In genomic region chr10:57794018-57794417, GRCm38 (mm10) we compare ENCODE assay signal across 8 mouse cellular contexts. TPM values are rescaled to one million over a fixed set of nuclear protein-coding genes. Genes with fewer than 3 reads are reported as not detected.
A peak's percentile ranks its signal among the peaks of the same experiment; 100 is the strongest.
DNase-seq lines count a peak whose midpoint lies in the region; ATAC-seq and TF ChIP-seq lines count a peak whose summit lies in the region.

Smpdl3a (plus strand) TSS chr10:57794335.

- no peak for TF ChIP-seq CTCF in kidney, postnatal 0 days (IDR thresholded peaks at IDR 0.05; ENCODE audit: low read depth)
- no peak for TF ChIP-seq CTCF in hindbrain, postnatal 0 days (IDR thresholded peaks at IDR 0.05; ENCODE audit: low read depth)

- no peak for DNase-seq in kidney, postnatal 0 days (ENCODE audit: low spot score)
- no peak for DNase-seq in kidney, adult 11 months
- no peak for DNase-seq in adrenal gland, postnatal 14 days
- DNase-seq in gastrocnemius, adult 8-10 months (ENCODE audit: low spot score in 2 of 2), result no peak
- no peak for DNase-seq in hindbrain, postnatal 0 days (ENCODE audit: low spot score)
- no peak for DNase-seq in ovary, postnatal 10 days (ENCODE audit: low spot score)
- DNase-seq in right cerebral cortex, postnatal 10 days (ENCODE audit: low spot score in 2 of 2), result no peak

- peak within 1 kb of the TSS; percentile 87 for H3K4me2 ChIP-seq in kidney, postnatal 0 days (ENCODE audit: low read length)
- H3K4me2 ChIP-seq in hindbrain, postnatal 0 days (ENCODE audit: low read depth, low read length), result peak within 1 kb of the TSS; percentile 95

- H3K27me3 ChIP-seq in kidney, postnatal 0 days (ENCODE audit: insufficient read depth, low read length), result no peaks in the 10 kb centered on the region
- no peaks in the 10 kb centered on the region for H3K27me3 ChIP-seq in hindbrain, postnatal 0 days (ENCODE audit: insufficient read depth, low read length)

- peak within 1 kb of the TSS; percentile 93 for H3K27ac ChIP-seq in kidney, postnatal 0 days
- H3K27ac ChIP-seq in hindbrain, postnatal 0 days, result peak within 1 kb of the TSS; percentile 79
- peak within 1 kb of the TSS; percentile 79 for H3K27ac ChIP-seq in macrophage

- peak within 1 kb of the TSS; percentile 79 for H3K9ac ChIP-seq in kidney, postnatal 0 days (ENCODE audit: low read depth, low read length)
- H3K9ac ChIP-seq in hindbrain, postnatal 0 days (replicated peaks; ENCODE audit: low read length), result peak within 1 kb of the TSS; percentile 75

- H3K36me3 ChIP-seq in kidney, postnatal 0 days (ENCODE audit: insufficient read depth, low read length), result no peaks in the 10 kb centered on the region
- H3K36me3 ChIP-seq in hindbrain, postnatal 0 days (ENCODE audit: insufficient read depth, low read length), result no peaks in the 10 kb centered on the region
- no peaks in the 10 kb centered on the region for H3K36me3 ChIP-seq in macrophage (ENCODE audit: inconsistent target)

- peaks cover 48% of the 10 kb centered on the region for H3K79me2 ChIP-seq in macrophage (ENCODE audit: inconsistent target)

- WGBS in kidney, postnatal 0 days, result 67% methylated on average over 7 of the region's 7 CpGs
- WGBS in hindbrain, postnatal 0 days, result 77% methylated on average over 7 of the region's 7 CpGs
- 84% methylated on average over 7 of the region's 7 CpGs for WGBS in macrophage (ENCODE audit: missing documents)

- H3K4me1 ChIP-seq in kidney, postnatal 0 days (replicated peaks; ENCODE audit: insufficient read depth, low read length), result 0 out of 2 replicates have a peak, but pooled peaks cover 5% of the 10 kb centered on the region
- peaks cover 10% of the 10 kb centered on the region; the same call in 1 of the 2 replicates for H3K4me1 ChIP-seq in hindbrain, postnatal 0 days (ENCODE audit: insufficient read depth, low read length)

- no peaks in the 10 kb centered on the region for H3K9me3 ChIP-seq in kidney, postnatal 0 days (replicated peaks; ENCODE audit: low read length)
- H3K9me3 ChIP-seq in hindbrain, postnatal 0 days (ENCODE audit: low read length), result no peaks in the 10 kb centered on the region; the same call in 1 of the 2 replicates

- peak within 1 kb of the TSS; percentile 56 for H3K4me3 ChIP-seq in kidney, postnatal 0 days (replicated peaks; ENCODE audit: low read depth, low read length)
- H3K4me3 ChIP-seq in hindbrain, postnatal 0 days (ENCODE audit: low read length), result peak within 1 kb of the TSS; percentile 59
- peak within 1 kb of the TSS; percentile 81 for H3K4me3 ChIP-seq in macrophage (ENCODE audit: inconsistent target)

- no peak for ATAC-seq in kidney, postnatal 0 days (replicated peaks; ENCODE audit: low FRiP score, low read depth)
- ATAC-seq in hindbrain, postnatal 0 days, result no peak

RNA-seq across cellular contexts. Expression of gene Smpdl3a, which starts in this region (rescaled TPM):
- polyA plus RNA-seq in kidney, postnatal 0 days (2015; fragmentation: Nextera tagmentation; extraction: Ambion mirVana), result 77.2 and 79.9 TPM in 2 replicates
- 61.6 and 74.6 TPM in 2 replicates for total RNA-seq in adrenal gland, postnatal 14 days (2021)
- total RNA-seq in gastrocnemius, adult 8-10 months (2022), result 10 to 100 TPM; 82.1 to 88.0 (median 82.5) TPM
- 31.1 and 40.0 TPM in 2 replicates for total RNA-seq in hindbrain, postnatal 0 days (2014; rRNA removed)
- polyA plus RNA-seq in hindbrain, postnatal 0 days (2015; fragmentation: Nextera tagmentation; extraction: Ambion mirVana), result 45.2 and 46.0 TPM in 2 replicates
- total RNA-seq in macrophage (2018; cell fraction: chromatin; rRNA removed), result 10 to 100 TPM in 12 of 26 experiments, 1 to 10 TPM in 14; 2.9 to 20.5 (median 9.4) TPM
- total RNA-seq in macrophage (2018; cell fraction: cytosol; rRNA removed), result 100 to 1,000 TPM; 158 to 236 (median 192) TPM
- 100 to 1,000 TPM in 16 of 26 experiments, 10 to 100 TPM in 10; 19.1 to 164 (median 109) TPM for total RNA-seq in macrophage (2018; cell fraction: nucleus; rRNA removed)
- 278 to 290 TPM (median 281 TPM) in 3 replicates for polyA plus RNA-seq in macrophage (2018)
